8 mouse cellular contexts compared by ENCODE assay signal in genomic region chr17:74315445-74316308, GRCm38 (mm10). TPM values are rescaled to one million over a fixed set of nuclear protein-coding genes. Genes with fewer than 3 reads are reported as not detected.
DNase-seq lines count a peak whose midpoint lies in the region; ATAC-seq and TF ChIP-seq lines count a peak whose summit lies in the region.

No protein-coding gene starts in this region.

- H3K27me3 ChIP-seq in forebrain, embryonic 13.5 days: no peaks in the 10 kb centered on the region
- H3K27me3 ChIP-seq in liver, postnatal 0 days (ENCODE audit: insufficient read depth, low read length): no peaks in the 10 kb centered on the region

- WGBS in forebrain, embryonic 13.5 days: under 1% methylated on average over 45 of the region's 45 CpGs
- under 1% methylated on average over 44 of the region's 45 CpGs for WGBS in liver, postnatal 0 days (ENCODE audit: insufficient replicate concordance)

- no peak for TF ChIP-seq CTCF in liver, postnatal 0 days (IDR thresholded peaks at IDR 0.05; ENCODE audit: low read depth)

- H3K4me1 ChIP-seq in forebrain, embryonic 13.5 days: peaks cover 17% of the 10 kb centered on the region
- H3K4me1 ChIP-seq in liver, postnatal 0 days (ENCODE audit: insufficient read depth): peaks cover 10% of the 10 kb centered on the region

- peak overlapping the region; percentile 82 for H3K9ac ChIP-seq in forebrain, embryonic 13.5 days
- H3K9ac ChIP-seq in liver, postnatal 0 days (replicated peaks): peak overlapping the region; percentile 87

- ATAC-seq in frontal cortex, adult (ENCODE audit: low TSS enrichment): peak; percentile 67
- ATAC-seq in CD4-positive, CD25-positive, alpha-beta regulatory T cell, adult 4 months: peak; percentile 69
- ATAC-seq in forebrain, embryonic 13.5 days: no peak; the same call in 1 of the 2 replicates
- no peak; the same call in 1 of the 2 replicates for ATAC-seq in liver, postnatal 0 days

- no peak for DNase-seq in frontal cortex, adult 2 months (ENCODE audit: extremely low spot score in 1 of 2, low spot score in 1 of 2)
- DNase-seq in liver, postnatal 0 days: no peak
- DNase-seq in spleen, adult 12 weeks (ENCODE audit: low spot score): no peak
- DNase-seq in spleen, postnatal 4 days (ENCODE audit: low spot score in 2 of 2): no peak
- DNase-seq in right cerebral cortex, postnatal 25 days: no peak

- peak overlapping the region; percentile 80 for H3K4me2 ChIP-seq in forebrain, embryonic 13.5 days
- H3K4me2 ChIP-seq in liver, postnatal 0 days (ENCODE audit: low read depth, low read length): peak overlapping the region; percentile 75

- H3K27ac ChIP-seq in forebrain, embryonic 13.5 days: peak overlapping the region; percentile 89
- peak overlapping the region; percentile 94 for H3K27ac ChIP-seq in liver, postnatal 0 days (ENCODE audit: low read depth)

- TF ChIP-seq EP300 in liver, postnatal 0 days (IDR thresholded peaks at IDR 0.05; ENCODE audit: low read depth): no peak

- H3K36me3 ChIP-seq in forebrain, embryonic 13.5 days (ENCODE audit: poor library complexity, severe bottlenecking): peaks cover 22% of the 10 kb centered on the region
- peaks cover 13% of the 10 kb centered on the region; the same call in 1 of the 2 replicates for H3K36me3 ChIP-seq in liver, postnatal 0 days (replicated peaks; ENCODE audit: insufficient read depth, low read length)

- peak overlapping the region; percentile 83 for H3K4me3 ChIP-seq in forebrain, embryonic 13.5 days
- H3K4me3 ChIP-seq in liver, postnatal 0 days (ENCODE audit: low read depth, low read length): peak overlapping the region; percentile 87

- no peaks in the 10 kb centered on the region for H3K9me3 ChIP-seq in forebrain, embryonic 13.5 days (replicated peaks)
- no peaks in the 10 kb centered on the region for H3K9me3 ChIP-seq in liver, postnatal 0 days (ENCODE audit: low read length)

RNA-seq across cellular contexts. Expression of gene Dpy30, which starts 8.1 kb away (rescaled TPM):
- 71.9 and 86.0 TPM in 2 replicates for polyA plus RNA-seq in frontal cortex, adult 2 months (2012; rRNA removed)
- polyA plus RNA-seq in CD4-positive, CD25-positive, alpha-beta regulatory T cell, adult 4 months (2017; shearing (Covaris generic)): 100 to 1,000 TPM; 134 to 146 TPM
- polyA plus RNA-seq in forebrain, embryonic 13.5 days (2015; fragmentation: Nextera tagmentation; extraction: Ambion mirVana): 255 and 275 TPM in 2 replicates
- 95.1 and 96.3 TPM in 2 replicates for polyA plus RNA-seq in liver, postnatal 0 days (2015; fragmentation: Nextera tagmentation; extraction: Ambion mirVana)

RNA-seq across cellular contexts. Expression of gene Memo1, which starts 20.4 kb away (rescaled TPM):
- polyA plus RNA-seq in frontal cortex, adult 2 months (2012; rRNA removed): 51.8 and 58.4 TPM in 2 replicates
- 10 to 100 TPM; 37.0 to 47.0 TPM for polyA plus RNA-seq in CD4-positive, CD25-positive, alpha-beta regulatory T cell, adult 4 months (2017; shearing (Covaris generic))
- 73.5 and 81.0 TPM in 2 replicates for polyA plus RNA-seq in forebrain, embryonic 13.5 days (2015; fragmentation: Nextera tagmentation; extraction: Ambion mirVana)
- polyA plus RNA-seq in liver, postnatal 0 days (2015; fragmentation: Nextera tagmentation; extraction: Ambion mirVana): 66.5 and 67.9 TPM in 2 replicates

RNA-seq across cellular contexts. Expression of gene Spast, which starts 23.1 kb away (rescaled TPM):
- 28.9 and 29.3 TPM in 2 replicates for polyA plus RNA-seq in frontal cortex, adult 2 months (2012; rRNA removed)
- polyA plus RNA-seq in CD4-positive, CD25-positive, alpha-beta regulatory T cell, adult 4 months (2017; shearing (Covaris generic)): 10 to 100 TPM in 1 of 2 experiments, 1 to 10 TPM in 1; 6.9 to 10.9 TPM
- 25.3 and 25.7 TPM in 2 replicates for polyA plus RNA-seq in forebrain, embryonic 13.5 days (2015; fragmentation: Nextera tagmentation; extraction: Ambion mirVana)
- polyA plus RNA-seq in liver, postnatal 0 days (2015; fragmentation: Nextera tagmentation; extraction: Ambion mirVana): 5.8 and 5.9 TPM in 2 replicates

Comparison
In these comparisons a context has a peak if more than half of its experiments do, and no peak if none do; other contexts are left out.
1. ATAC-seq: peak in frontal cortex, adult (single experiment) and CD4-positive, CD25-positive, alpha-beta regulatory T cell, adult 4 months (single experiment); none in forebrain, embryonic 13.5 days (single experiment) and liver, postnatal 0 days (single experiment).